Mouse (Mus musculus) liver, embryonic 15.5 days (tissue): Measurements from ENCODE around the gene Ipcef1. TPM values are rescaled to one million over a fixed set of nuclear protein-coding genes. Genes with fewer than 3 reads are reported as not detected.

Experiments used
- ATAC-seq: fragments of 200-750 bp; cut with Nextera tagmentation; 2 replicates; pipeline ENCODE4 v1.8.0; 2017; ENCODE audit warnings: moderate number of reproducible peaks, mild to moderate bottlenecking, moderate library complexity; ENCODE audit not compliant: insufficient read depth
- H3K27ac ChIP-seq: fragments of 300-500 bp; sonication (generic); replicated peaks from 2 replicates; pipeline ENCODE4 v1.5.1; 2015; ENCODE audit warnings: mild to moderate bottlenecking, inconsistent platforms
- H3K27me3 ChIP-seq: fragments of 300-500 bp; sonication (generic); 2 replicates; pipeline ENCODE4 v1.6.1; 2015; ENCODE audit warnings: mild to moderate bottlenecking, inconsistent platforms
- H3K36me3 ChIP-seq: fragments of 300-500 bp; sonication (generic); replicated peaks from 2 replicates; pipeline ENCODE4 v1.6.1; 2015; ENCODE audit warnings: moderate library complexity, mild to moderate bottlenecking, inconsistent platforms
- H3K4me1 ChIP-seq: fragments of 300-500 bp; sonication (generic); replicated peaks from 2 replicates; pipeline ENCODE4 v1.6.1; 2015; ENCODE audit warnings: inconsistent platforms
- H3K4me2 ChIP-seq: fragments of 300-500 bp; sonication (generic); 2 replicates; pipeline ENCODE4 v1.6.1; 2015; ENCODE audit warnings: moderate library complexity, mild to moderate bottlenecking, inconsistent platforms
- H3K4me3 ChIP-seq: fragments of 300-500 bp; sonication (generic); replicated peaks from 2 replicates; pipeline ENCODE4 v1.5.1; 2015; ENCODE audit warnings: mild to moderate bottlenecking, inconsistent platforms
- H3K9ac ChIP-seq: fragments of 300-500 bp; sonication (generic); 2 replicates; pipeline ENCODE4 v1.6.1; 2015; ENCODE audit warnings: moderate library complexity, mild to moderate bottlenecking, inconsistent platforms
- H3K9me3 ChIP-seq: fragments of 300-500 bp; sonication (generic); replicated peaks from 2 replicates; pipeline ENCODE4 v1.6.1; 2016; ENCODE audit warnings: inconsistent platforms
- WGBS: fragments of 180-500 bp; shearing (Covaris S2); methylation state at CpG from one replicate; pipeline ENCODE4 v1.1.7; 2015; ENCODE audit warnings: mixed read lengths; ENCODE audit not compliant: insufficient replicate concordance; 5-methylcytosine and 5-hydroxymethylcytosine counted together
- polyA plus RNA-seq: library from polyadenylated mRNA; unstranded; fragments of >200 nt; fragmentation: Nextera tagmentation; extraction: Ambion mirVana; gene quantifications from 2 replicates; pipeline ENCODE4 v1.2.1, GENCODE M21; 2015

Gene Ipcef1
- 0.78 and 1.1 TPM in 2 replicates for polyA plus RNA-seq

DNA sequence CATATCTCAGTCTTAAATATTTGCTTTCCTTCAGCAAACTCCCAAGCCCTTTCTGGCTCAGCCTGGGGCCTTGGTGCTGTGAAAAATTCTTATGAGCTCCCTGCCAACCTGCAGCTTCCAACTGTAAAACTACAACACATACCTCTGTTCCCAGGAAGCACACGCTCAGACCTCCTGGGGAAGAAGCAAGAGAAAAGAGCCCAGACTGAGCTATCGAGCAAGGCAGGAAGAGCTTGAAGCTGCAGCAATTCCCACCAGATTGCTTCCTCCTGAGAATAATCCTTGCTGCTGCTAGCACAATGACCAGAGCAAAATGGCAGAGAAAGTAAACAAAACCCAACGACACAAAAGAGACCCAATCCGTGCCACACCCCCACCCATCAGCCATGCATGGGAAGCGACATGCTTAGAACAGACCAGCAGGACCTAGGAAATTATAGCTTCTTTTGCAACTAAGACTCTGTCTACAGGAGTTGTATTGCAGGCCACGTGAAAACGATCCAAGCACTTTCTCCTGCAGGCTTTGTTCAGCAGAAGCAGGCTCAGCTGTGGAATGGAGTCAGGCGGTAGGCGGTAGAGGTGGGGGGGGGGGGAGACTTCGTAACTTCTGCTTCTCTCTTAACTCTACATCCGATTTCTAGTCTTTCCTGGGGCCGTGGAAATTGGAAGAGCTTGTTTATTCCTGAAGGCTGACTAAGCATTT, at the start of gene Ipcef1:
Ipcef1 (minus strand) TSS at position 164 of the 703 bp plus-strand sequence.
- Histone ChIP-seq H3K36me3 (no peaks in the 10 kb centered on the region), H3K4me1 (no peaks in the 10 kb centered on the region), H3K4me2 (no peak within 1 kb of the TSS), H3K27ac (no peak within 1 kb of the TSS), H3K9me3 (no peaks in the 10 kb centered on the region), H3K27me3 (no peaks in the 10 kb centered on the region), H3K9ac (no peak within 1 kb of the TSS), H3K4me3 (no peak within 1 kb of the TSS)
- no peak for ATAC-seq
- 20% methylated on average over 12 of the region's 12 CpGs for WGBS

GRCm38 (mm10) chr10:7077971-7078370, 25.7 kb upstream of the Ipcef1 start:
- Histone ChIP-seq H3K36me3 (no peaks in the 10 kb centered on the region), H3K4me3 (no peak overlapping the region), H3K27ac (no peak overlapping the region), H3K9ac (no peak overlapping the region), H3K4me2 (no peak overlapping the region), H3K27me3 (no peaks in the 10 kb centered on the region), H3K4me1 (no peaks in the 10 kb centered on the region), H3K9me3 (no peaks in the 10 kb centered on the region)
- ATAC-seq: no peak
- WGBS: 61% methylated on average over 1 of the region's 1 CpGs

GRCm38 (mm10) chr10:7077389-7077808, 25.1 kb upstream of the Ipcef1 start:
- Histone ChIP-seq H3K27me3 (no peaks in the 10 kb centered on the region), H3K4me1 (no peaks in the 10 kb centered on the region), H3K36me3 (no peaks in the 10 kb centered on the region), H3K9ac (no peak overlapping the region), H3K4me2 (no peak overlapping the region), H3K4me3 (no peak overlapping the region), H3K27ac (no peak overlapping the region), H3K9me3 (no peaks in the 10 kb centered on the region)
- WGBS: 68% methylated on average over 7 of the region's 7 CpGs
- ATAC-seq: no peak

DNA sequence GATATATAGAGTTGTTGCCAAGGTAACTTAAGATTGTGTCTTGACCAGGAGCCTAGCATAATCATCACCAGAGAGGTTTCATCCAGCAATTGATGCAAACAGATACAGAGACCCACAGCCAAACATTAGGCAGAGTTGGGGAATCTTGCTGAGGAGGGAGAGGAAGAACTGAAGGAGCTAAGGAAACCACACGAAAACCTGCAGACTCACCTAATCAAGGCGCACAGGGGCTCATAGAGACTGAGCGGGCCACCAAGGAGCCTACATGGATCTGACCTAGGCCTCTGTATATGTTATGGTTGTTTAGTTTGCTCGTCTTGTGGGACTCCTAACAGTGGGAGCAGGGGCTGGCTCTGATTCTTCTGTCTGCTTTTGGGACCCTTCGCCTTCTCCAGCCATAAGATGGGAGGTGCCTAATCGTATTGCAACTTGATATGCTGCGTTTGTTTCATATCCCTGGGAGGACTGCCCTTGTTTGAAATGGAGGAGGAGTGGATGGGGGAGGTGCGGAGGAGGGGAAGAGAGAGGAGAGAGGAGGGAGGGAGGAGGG, 24.5 kb upstream of the Ipcef1 start:
- no peak for ATAC-seq
- H3K27ac ChIP-seq: no peak overlapping the region
- no peaks in the 10 kb centered on the region for H3K9me3 ChIP-seq
- 55% methylated on average over 7 of the region's 8 CpGs for WGBS
- H3K4me2 ChIP-seq: no peak overlapping the region
- no peak overlapping the region for H3K4me3 ChIP-seq
- H3K4me1 ChIP-seq: no peaks in the 10 kb centered on the region
- no peaks in the 10 kb centered on the region for H3K36me3 ChIP-seq
- no peak overlapping the region for H3K9ac ChIP-seq
- H3K27me3 ChIP-seq: no peaks in the 10 kb centered on the region

- H3K36me3 ChIP-seq: no peaks in the 10 kb centered on the region
- H3K4me2 ChIP-seq: no peak overlapping the region
- H3K4me3 ChIP-seq: no peak overlapping the region
- ATAC-seq: no peak
- H3K9me3 ChIP-seq: no peaks in the 10 kb centered on the region
- no peak overlapping the region for H3K9ac ChIP-seq
- H3K27me3 ChIP-seq: no peaks in the 10 kb centered on the region
- 11% methylated on average over 8 of the region's 8 CpGs for WGBS
- no peak overlapping the region for H3K27ac ChIP-seq
- no peaks in the 10 kb centered on the region for H3K4me1 ChIP-seq
Observed at GRCm38 (mm10) chr10:7076201-7076600, 23.9 kb upstream of the Ipcef1 start.

GRCm38 (mm10) chr10:7075661-7076060, 23.4 kb upstream of the Ipcef1 start:
- no peak overlapping the region for H3K9ac ChIP-seq
- no peak overlapping the region for H3K4me3 ChIP-seq
- WGBS: 71% methylated on average over 2 of the region's 2 CpGs
- no peaks in the 10 kb centered on the region for H3K27me3 ChIP-seq
- no peaks in the 10 kb centered on the region for H3K4me1 ChIP-seq
- H3K4me2 ChIP-seq: no peak overlapping the region
- no peaks in the 10 kb centered on the region for H3K9me3 ChIP-seq
- H3K36me3 ChIP-seq: no peaks in the 10 kb centered on the region
- no peak for ATAC-seq
- H3K27ac ChIP-seq: no peak overlapping the region

DNA sequence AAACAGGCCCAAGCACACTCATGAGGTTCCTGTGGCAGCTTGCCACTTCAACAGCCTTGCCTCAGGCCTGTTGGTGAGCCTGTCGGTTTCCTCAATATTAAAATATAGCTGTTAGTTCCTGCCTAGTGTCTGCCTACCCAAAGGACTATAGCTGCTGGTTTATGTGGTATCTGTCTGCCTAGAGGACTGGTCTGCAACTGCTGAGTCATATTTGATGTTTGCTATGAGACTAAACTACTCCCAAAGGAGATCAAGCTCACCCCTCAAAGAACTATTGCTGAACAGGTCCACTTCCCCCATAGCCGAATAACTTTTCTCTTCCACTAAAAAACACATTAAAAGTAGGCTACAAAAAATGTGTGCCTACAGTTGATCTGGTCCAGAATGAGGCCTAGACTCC, 22.0 kb upstream of the Ipcef1 start:
- 48% methylated on average over 2 of the region's 2 CpGs for WGBS
- no peak overlapping the region for H3K4me2 ChIP-seq
- no peak for ATAC-seq

GRCm38 (mm10) chr10:7070924-7071323, 18.6 kb upstream of the Ipcef1 start:
- no peak overlapping the region for H3K27ac ChIP-seq
- no peaks in the 10 kb centered on the region for H3K27me3 ChIP-seq
- no peak overlapping the region for H3K9ac ChIP-seq
- no peak overlapping the region for H3K4me3 ChIP-seq
- H3K4me2 ChIP-seq: no peak overlapping the region
- WGBS: 75% methylated on average over 5 of the region's 5 CpGs
- no peaks in the 10 kb centered on the region for H3K4me1 ChIP-seq
- no peak for ATAC-seq
- no peaks in the 10 kb centered on the region for H3K36me3 ChIP-seq
- H3K9me3 ChIP-seq: no peaks in the 10 kb centered on the region

More for the DNA sequence above, 22.0 kb upstream of the Ipcef1 start:
- Histone ChIP-seq H3K27ac (no peak overlapping the region), H3K36me3 (no peaks in the 10 kb centered on the region), H3K27me3 (no peaks in the 10 kb centered on the region), H3K9me3 (no peaks in the 10 kb centered on the region), H3K4me1 (no peaks in the 10 kb centered on the region), H3K4me3 (no peak overlapping the region), H3K9ac (no peak overlapping the region)

DNA sequence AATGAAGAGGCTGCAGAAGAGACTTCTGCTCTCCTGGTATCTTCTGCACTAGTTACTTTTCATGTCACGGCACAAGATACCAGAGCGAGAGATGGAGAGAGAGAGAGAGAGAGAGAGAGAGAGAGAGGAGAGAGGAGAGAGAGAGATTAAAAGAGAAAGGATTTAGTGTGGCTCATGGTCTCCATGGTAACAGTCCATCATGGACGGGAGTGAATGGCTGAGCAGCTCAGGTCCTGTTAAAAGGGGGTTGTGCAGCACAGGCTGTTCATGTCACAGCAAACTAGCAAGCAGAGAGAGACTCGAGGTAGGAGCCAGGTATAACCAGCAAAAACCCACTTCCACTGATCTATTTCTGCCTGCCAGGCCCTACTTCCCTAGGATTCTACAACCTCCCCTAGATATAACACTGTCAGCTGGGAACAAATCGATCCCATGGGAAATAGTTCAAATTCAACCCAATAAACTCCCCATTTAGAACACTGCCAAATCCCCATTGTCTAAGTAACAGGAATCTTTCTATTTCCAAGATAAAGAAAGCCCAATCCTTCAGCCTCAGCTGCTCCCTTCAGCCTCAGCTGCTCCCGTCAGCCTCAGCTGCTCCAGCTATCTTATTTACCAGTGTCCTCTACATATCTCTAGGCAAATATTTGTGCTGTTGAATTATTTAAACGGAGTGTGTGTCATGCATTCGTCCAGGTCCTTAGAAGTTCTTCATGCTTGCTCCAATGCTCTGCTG, 18.0 kb upstream of the Ipcef1 start:
- H3K9ac ChIP-seq: no peak overlapping the region
- no peak overlapping the region for H3K27ac ChIP-seq
- H3K27me3 ChIP-seq: no peaks in the 10 kb centered on the region
- H3K4me2 ChIP-seq: no peak overlapping the region
- 46% methylated on average over 8 of the region's 8 CpGs for WGBS
- ATAC-seq: no peak
- H3K36me3 ChIP-seq: no peaks in the 10 kb centered on the region
- H3K9me3 ChIP-seq: no peaks in the 10 kb centered on the region
- H3K4me1 ChIP-seq: no peaks in the 10 kb centered on the region
- no peak overlapping the region for H3K4me3 ChIP-seq

- no peak overlapping the region for H3K27ac ChIP-seq
- no peak overlapping the region for H3K4me3 ChIP-seq
- no peaks in the 10 kb centered on the region for H3K4me1 ChIP-seq
- ATAC-seq: no peak
- H3K27me3 ChIP-seq: no peaks in the 10 kb centered on the region
- no peaks in the 10 kb centered on the region for H3K36me3 ChIP-seq
- H3K4me2 ChIP-seq: no peak overlapping the region
- H3K9me3 ChIP-seq: no peaks in the 10 kb centered on the region
- 64% methylated on average over 2 of the region's 2 CpGs for WGBS
- no peak overlapping the region for H3K9ac ChIP-seq
Observed at GRCm38 (mm10) chr10:7069090-7069489, 16.8 kb upstream of the Ipcef1 start.

- no peak overlapping the region for H3K4me3 ChIP-seq
- H3K27me3 ChIP-seq: no peaks in the 10 kb centered on the region
- no peak overlapping the region for H3K27ac ChIP-seq
- no peaks in the 10 kb centered on the region for H3K4me1 ChIP-seq
- WGBS: 59% methylated on average over 12 of the region's 12 CpGs
- H3K4me2 ChIP-seq: no peak overlapping the region
- H3K9me3 ChIP-seq: no peaks in the 10 kb centered on the region
- H3K36me3 ChIP-seq: no peaks in the 10 kb centered on the region
- ATAC-seq: no peak
- H3K9ac ChIP-seq: no peak overlapping the region
Observed at GRCm38 (mm10) chr10:7068608-7069007, 16.3 kb upstream of the Ipcef1 start.
